Mouse (Mus musculus) fibroblast of lung, adult 2 months (primary cell): Measurements from ENCODE around the gene Mvb12b.

ENCODE experiments used
- DNase-seq: peaks from one replicate; pipeline ENCODE4 v3.0.0-alpha.2; 2011; ENCODE audit warnings: low read depth

Mvb12b gene

DNA sequence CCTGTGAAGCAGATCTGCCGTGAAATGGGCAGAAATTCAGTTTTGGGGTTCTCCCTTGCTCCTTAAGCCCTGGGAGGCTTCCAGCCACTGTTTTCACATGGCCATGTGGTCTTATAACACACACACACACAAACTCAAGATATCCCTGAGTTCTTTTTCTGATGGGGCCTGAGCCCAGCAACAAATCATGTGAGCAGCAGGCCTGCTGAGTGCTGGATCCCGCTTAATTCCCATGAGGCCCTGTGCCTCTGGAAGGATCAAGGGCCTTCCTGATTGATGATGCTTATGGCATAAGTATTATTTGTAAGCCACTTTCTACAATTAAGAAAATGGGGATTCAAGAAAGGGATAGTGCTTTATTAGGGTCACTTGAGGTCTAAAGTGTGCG, 2.5 kb downstream of the Mvb12b start:
- no peak for DNase-seq

DNA sequence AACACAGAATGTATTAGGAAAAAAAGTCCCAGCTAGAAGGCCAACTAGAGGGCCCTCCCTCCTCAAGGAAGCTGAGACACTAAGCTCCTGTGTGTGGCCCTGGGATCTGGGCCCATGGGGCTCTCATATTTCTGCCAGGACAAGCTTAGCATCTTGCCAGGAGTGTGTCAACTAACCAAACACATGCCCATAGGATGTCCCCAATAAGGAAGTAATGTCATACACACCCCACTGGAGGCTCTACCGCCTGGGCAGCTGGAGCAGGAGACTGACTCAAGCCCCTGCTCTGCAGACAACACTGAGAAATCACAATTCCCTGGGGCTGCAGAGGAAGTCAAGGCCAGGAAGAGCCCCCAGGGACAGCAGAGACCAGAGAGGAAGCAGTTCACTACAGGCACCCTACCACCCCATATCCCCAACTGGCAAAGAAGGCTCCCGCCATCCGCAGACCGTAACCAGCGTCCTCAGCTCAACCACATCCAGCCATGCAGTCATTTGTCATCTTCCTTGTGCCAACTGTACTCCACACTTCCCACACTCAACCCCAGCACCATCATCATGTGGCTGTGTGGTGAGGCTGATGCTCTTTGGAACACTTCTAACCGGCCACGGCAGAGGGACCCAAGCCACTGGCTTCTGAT, 3.0 kb downstream of the Mvb12b start:
- DNase-seq: peak; percentile 43

DNA sequence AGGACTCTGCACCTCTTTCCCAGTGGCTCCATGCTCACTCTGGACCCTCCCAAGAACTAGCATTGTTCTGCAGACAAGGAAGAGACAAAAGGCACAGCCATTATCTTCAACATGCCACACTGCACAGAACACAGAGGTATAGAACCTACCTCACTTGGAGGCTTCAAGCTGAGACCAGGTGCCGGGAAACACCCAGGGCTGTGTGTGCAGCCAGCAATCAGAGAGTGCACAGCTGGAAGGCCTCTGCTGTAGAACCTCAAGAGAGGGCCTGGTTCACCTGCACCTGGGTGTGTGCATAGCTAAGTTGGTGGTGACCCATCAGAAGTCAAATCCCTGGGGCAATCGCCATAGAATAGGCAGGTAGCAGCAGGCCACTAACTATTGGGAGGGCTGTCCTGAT, 8.5 kb downstream of the Mvb12b start:
- no peak for DNase-seq

DNA sequence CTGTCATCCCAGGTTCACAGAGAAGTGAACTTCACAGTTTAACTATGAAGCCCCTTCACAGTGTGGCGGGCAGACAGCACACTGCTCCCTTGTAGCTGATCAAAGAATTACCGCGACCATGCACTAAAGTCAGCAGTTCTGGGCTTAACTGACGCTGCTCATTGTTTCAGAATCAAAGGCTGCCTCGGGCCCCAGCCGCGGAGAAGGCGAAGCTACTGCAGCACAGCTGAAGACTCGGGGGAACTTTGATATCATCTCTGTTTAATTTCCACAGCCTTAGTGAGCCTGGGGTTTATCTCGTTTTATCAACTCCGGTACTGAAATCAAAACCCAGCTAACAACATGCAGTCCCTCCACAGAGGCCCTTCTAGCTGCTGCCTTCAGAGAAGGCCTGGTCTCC, 9.3 kb downstream of the Mvb12b start:
- no peak for DNase-seq

DNA sequence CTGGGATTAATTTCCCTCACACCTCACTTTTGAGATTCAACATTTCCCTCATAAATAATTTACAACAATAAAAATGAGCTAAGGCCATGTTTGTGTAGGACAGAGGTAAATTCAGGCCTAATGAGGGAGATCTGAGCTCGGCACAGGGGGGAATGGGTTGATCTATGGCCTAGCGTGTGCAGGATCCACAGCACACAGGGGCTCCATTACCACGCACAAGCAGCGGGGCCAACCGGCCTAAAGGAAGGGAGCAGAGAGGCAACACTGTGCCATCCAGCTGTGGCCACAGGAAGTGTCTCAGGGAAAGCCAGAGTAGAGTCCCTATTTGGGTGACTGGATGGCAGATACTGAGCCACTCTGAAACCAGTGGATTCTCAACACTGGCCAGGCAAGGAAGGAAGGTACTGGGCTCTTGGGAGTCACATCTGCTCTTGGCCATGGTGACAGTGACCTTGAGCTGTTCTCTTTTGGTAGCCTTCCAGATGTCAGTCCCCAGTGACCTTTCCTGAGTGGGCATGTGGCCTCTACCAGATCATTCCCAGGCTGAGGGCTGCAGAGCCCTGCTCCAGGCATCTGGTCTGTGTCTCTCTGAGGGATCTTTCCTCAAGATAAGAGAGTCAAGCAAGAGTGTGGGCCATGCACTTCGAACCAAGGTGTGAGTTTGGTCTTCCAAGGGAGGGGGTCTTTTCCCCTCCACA, 9.9 kb downstream of the Mvb12b start:
- no peak for DNase-seq

DNA sequence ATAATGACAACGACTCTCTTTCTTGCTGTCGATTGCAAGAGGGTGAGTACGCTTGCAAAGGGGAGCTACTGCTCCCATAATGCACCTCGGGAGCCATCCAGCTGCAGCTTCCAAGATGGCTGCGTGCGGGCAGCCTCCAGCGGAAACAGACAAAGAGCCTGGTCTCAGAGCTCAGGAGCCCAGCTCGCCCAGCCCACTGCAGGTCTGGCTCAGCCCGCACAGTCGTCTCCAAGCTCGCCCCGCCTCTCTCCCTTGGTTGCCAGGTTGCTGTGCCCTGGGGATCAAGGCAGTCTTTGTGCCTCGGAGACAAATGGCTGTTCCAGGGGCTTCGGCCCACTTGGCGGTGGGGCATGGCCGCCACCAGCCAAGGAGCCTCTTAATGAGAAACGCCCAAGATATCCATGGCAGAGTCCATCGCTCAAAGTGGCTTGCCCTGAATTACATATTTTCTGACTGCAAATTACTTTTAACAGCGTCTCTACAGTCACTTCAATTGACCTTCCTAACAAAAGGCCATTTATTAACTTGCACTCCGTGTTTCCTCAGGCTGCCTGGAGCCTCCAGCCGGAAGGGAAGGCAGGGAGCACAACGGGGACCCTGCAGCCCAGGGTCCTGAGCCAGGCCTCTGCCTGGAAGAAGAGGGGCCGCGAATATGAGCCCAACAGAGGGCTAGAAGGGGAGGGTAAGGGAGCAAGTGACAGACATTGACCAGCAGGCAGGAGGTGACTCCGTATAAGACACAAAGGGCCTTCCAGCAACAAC, 11.0 kb downstream of the Mvb12b start:
- DNase-seq: peak; percentile 58

DNA sequence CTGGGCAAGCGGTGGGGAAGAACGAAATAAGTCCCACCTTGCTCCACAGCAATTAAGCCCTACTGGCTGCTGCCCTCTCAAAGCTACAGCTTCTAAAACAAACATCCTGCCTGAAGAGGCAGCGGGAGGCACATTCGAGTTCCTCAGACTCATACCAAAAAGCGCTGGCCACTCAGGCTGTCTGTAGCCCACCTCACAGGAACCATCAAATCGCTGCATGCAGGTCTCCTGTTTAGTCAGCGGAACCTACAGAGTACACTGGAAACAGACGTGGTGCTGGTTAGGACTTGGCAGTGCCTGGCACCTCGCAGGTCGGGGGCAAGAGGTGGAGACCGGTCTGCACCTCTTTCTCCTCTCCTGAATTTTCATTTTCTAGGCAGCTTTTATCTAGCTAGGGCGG, 12.2 kb downstream of the Mvb12b start:
- DNase-seq: no peak

DNA sequence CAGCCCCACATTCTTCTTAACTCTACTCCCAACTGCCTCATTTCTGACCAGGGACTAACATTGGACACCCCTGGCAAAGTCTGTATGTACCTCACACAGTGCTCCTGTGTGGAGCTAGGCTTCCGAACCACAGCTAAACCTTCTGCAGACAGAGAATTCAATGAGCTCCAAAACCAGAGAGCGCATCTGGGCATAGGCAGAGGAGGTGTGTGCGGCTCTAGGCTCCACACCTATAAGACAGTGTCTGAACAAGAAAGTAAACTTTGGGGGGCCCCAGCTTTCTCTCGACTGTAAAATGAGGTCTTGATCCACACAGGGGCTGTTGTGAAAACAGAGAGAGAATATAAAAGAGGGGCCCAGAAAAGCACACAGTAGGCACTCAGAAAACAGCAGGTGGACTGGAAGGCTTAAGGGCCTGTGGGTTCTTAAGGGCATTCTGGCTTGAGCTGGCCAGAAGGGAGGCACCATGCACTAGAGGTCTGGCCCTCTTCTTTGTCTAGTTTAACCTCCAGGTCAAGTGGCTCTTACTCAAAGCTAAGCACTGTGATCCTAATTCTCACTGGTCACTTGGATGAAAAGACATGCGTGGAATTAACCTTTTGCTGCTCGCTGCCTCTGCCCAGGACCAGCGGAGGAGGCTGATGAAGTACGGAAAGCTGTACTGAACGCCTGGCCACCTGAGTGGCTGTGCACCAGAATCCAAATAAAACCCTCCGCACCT, 12.7 kb downstream of the Mvb12b start:
- no peak for DNase-seq

DNA sequence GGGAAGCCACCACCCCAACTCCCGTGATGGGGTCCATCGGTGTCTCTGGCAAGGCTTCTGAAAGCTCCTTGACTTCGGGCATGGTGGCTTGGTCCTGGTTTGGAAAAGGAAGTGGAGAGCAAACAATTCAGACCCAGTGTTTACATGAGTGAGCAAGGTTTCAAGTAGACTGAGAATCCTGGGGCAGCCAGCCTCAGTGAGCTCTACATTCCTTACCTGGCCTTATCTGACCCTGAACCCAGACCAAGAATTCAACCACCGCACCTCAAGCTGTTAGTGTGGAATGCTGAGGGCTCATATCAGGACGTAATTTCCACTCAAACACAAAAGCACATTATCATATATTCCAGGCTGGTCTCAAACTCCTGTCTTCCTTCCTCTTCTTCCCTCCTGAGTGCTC, 13.4 kb downstream of the Mvb12b start:
- no peak for DNase-seq

DNA sequence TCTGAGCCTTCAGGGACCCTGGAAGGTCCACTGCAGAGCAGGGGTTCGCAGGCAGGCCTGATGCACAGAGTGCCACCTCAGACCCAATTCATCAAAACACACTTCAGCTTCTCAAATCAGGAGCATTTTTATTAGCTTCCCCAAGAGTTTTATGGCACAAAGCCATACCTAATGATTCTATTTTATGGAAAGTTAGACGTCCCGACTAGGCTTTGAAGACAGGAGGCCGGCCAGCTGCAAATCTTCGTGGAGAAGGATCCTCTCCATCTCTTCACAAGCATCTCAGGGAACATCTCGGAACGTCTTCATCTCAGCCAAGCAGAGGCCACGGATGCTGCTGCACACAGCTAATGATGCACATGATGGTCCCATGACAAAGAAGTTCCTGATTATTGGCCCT, 14.2 kb downstream of the Mvb12b start:
- no peak for DNase-seq

DNA sequence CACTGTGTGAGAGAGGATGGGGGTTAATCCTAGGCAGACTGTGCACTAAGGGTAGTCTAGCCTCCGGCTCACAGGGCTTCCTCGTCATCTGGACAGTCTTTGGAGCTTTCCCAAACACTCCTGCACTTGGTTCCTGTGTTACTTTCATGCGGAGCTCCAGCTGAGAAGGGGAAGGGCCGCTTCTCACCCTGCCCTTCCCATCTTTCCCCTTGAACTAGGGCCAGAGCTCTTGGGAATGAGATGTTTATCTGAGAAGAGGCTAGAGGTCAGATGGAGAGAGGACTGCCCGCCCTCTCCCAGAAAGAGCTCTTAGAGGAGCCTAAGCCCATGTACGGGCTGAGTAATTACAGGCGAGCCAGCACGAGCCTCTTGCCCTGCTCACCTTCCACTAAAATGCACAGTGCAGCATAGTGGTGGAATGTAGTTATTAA, 14.9 kb downstream of the Mvb12b start:
- no peak for DNase-seq

DNA sequence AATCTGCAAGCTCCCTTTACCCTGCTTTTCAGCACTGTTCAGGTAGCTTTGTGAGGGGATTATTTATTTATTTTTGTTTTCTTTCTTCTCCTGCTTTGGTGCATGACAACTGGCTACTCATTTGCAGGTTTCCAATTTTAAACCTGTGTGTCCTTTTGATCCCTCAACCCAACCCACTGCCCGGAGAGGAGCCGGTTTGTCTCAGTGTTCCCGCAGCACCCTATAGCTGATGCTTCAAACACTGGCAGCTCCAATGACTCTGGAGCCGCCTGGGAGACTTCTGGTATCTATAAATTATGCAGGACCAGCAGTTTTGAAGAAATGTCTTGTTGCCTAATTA, 16.6 kb downstream of the Mvb12b start:
- no peak for DNase-seq

DNA sequence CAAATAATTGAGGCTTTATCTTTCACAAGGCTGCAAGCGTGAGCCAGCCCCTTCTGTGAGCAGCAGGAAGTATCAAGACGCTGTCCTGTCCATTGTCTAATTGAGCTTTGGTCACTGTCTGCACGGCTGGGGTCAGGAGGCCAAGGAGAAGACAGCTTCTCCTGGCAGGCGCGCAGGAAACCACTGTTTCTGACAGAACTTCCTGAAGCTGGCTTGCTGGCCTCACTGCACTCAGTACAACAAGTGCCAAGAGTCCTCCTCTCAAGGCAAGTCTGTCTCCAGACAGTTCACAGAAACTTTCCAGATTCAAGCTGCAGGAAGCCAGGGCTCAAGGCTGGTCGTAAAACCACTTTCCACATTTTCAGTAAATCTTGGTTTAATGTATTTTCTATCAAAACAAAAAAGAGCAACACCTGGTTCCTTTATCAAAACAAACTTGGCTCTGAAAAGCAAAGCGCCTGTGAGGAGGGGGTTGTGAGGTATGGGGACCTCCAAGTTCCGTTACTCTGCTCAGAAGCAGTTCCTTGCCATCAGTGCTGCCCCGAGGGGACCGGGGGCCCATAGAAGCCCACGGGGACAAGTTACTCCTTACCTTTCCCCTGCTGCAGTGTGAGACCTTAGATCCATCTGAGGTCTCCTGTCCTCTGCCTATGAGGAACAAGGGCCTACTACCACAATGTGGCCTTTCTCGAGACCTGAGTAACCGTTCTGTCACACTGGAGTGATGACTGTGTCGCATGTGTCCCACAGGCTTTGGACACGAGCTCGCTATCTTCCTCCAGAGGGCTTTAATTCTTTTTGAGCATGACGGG, 17.2 kb downstream of the Mvb12b start:
- DNase-seq: no peak

DNA sequence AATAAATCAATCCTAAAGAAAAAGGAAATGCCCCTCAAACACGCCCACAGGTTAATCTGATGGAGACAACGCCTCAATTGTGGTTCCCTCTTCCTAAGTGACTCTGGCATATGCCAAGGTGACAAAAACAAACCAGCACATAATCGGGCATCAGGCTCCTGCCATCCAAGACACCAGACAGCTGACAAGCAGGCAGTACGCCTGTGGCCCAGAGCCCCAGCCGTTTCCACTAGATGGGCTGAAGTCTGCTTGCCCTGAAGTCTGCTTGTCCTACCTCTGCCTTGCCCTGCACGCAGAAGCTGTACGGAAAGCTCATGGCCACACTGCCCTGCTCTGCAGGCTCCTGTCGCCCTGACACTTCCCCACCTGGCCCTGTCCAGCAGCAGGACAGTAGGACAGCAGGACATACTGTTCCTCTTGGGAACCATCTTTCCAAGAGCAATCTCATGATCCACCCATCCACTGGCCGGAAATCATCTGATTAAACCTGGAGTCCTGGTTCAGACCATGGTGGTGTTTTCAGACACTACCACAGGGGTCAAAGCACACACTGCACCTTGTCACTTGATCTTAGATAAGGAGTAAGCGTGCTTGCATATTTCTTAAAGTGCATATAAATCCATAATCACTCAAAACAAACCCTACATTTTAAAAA, 17.9 kb downstream of the Mvb12b start:
- DNase-seq: no peak

DNA sequence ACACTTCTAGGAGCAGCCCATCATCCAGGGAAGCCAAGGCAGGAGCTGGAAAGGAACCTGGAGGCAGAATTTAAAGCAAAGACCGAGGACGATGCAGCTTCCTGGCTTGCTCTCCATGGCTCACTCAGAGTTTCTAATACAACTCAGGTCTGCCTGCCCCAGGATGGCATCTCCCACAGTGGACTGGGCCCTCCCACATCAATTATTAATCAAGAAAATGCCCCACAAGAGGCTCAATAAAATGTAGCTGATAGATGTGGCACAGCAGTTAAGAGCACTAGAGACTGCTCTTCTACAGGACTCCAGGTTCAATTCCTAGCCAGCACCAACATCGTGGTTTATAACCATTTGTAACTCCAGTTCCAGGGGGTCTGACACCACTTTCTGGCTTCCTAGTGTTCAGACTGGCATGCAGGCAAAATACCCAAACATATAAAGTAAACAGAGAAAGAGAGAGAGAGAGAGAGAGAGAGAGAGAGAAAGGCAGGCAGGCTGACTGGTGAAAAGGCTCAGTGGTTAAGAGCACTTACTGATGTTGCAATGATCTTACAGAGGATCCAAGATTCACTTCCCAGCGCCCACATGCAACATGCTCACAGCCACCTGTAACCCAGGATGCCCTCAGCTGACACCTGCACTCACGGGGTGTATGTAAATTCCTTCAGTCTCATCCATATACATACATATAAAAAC, 18.6 kb downstream of the Mvb12b start:
- DNase-seq: no peak

DNA sequence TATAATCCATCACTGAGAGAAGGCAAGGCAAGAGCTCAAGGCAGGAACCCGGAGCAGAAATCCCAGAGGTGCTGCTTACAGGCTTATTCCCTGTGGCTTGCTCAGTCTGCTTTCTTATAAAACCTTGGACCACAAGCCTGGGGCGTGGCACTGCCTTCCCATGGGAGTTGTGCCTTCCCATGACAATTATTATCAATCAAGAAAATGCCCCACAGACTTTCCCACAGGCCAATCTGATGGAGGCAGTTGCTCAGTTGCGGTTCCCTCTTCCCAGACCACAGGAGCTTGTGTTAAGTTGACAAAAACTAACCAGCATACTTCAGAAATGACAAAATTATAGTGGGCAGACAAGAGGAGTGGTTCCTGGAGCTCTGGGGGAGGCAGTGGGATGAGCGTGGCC, 19.4 kb downstream of the Mvb12b start:
- DNase-seq: no peak

DNA sequence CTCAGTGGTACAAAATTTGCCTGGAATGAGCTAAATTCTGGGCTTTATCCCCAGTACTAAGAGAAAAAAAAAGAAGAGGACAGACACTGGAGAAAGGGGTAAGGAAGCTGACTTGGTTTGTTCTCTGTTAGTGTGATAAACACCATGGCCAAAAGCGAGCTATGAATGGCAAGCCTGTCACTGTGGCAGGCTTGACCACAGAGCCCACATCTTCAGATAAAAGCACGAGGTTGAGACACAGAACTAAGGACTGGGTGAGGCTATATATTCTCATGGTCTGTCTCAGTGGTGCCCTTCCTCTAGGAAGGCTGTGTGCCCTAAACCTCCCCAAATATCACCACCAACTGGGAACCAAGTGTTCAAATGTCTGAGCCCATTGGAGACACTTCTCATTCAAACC, 31.0 kb downstream of the Mvb12b start:
- no peak for DNase-seq

DNA sequence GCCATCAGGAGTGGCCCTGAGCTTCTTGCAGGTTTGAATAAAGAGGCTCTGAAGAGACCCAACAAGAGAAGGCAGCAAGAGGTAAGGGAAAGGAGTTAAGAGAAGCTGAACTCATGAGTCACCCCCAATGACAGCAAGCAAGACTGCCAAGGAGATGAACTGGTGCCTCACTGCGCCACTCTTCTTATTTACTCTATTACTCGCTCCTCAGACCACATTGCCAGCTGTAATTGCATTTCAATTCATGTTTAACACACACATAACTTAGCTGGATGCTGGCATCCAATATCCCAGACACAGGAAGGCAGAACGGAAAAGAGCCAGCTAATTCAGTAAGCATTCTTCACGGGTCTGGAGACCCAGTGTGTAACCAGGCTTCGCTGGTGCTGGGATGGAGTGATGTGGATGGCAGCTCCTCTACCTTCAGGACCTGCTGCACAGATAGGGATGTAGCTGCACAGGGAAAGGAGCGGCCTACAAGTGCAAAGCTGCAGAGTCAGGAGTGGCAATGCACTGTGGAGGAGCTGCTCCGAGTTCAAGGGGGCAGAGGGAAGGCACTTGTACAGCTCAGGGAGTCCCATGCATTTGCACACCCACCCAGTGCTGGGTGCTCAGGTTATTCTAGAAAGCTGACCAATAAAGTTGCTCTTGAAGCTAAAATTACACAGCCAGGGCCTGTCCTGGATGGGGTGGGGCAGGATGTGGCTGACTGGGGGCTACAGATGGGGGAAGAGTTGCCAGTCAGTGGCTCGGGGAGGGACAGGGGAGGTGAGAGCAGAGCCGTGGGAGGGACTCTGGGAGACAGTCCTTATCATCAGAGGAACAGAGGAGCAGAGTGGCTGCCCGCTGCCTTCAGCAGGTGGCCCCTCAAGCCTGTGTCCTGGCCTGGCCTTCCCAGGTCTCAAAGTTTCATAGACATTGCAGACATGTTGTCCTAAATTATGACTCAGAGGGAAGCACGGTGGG, 34.5 kb downstream of the Mvb12b start:
- no peak for DNase-seq

DNA sequence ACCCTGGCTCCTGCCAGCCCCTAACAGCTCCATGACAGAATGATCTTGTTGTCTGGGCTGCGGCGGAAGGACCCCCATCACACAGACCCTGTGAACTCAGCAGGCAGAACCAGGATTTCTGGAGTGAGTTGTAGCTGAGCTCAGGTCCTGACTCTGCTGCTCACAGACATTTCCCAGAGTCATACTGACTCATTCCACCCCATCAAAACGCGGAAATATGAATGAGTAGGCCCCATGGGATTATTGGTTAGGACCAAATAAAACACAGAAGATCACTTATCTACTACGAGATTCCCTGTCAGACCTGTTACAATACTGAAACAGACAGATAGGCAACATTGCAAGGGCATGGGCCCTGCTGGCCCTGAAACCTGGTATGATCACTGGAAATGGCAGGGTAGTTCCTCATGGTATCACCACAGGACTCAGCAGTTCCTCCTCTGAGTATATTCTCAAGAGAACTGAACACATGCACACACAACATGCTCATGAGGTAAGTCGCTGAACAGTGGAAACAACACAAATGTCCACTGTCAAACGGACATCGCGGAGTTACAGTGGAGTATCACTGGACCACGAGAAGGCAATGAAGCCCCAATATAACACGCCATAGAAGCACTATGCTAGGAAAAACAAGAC, 40.4 kb downstream of the Mvb12b start:
- no peak for DNase-seq
